ENCODE assay signal across 13 mouse cellular contexts in the genomic region with DNA sequence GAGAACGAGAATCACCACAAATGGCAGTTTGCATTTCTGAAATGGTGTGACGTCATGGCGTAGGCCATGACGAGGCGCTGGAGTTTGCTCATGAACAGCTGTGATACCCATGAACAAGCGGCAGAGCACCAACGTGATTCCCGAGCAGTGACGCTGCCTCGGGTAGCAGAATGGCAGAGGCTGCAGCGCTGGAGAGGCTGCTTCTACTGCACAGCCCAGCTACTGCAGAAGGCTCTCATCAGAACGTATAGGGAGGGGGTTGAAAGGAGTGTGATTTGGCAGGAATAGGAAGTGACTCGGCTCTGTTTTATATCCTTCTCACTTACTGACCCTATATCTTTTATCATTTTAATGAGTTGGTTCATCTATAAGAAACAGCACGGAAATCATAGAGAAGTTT. TPM values are rescaled to one million over a fixed set of nuclear protein-coding genes. Genes with fewer than 3 reads are reported as not detected.
DNase-seq lines count a peak whose midpoint lies in the region; ATAC-seq lines count a peak whose summit lies in the region.
"Had no signal": no experiment of that assay in that cellular context is flagged by ENCODE, and none has a peak within 500 bp of the region (broad histone marks: within the 10 kb centered on the region; RNA-seq: fewer than 3 reads in every experiment).

No protein-coding gene starts in this region.

- peak; percentile 59; the same call in 1 of the 2 replicates for ATAC-seq in heart, embryonic 12.5 days (ENCODE audit: insufficient number of reproducible peaks, low FRiP score)
- peak; percentile 17; the same call in 1 of the 2 replicates for ATAC-seq in lung, embryonic 16.5 days (ENCODE audit: low read depth)
- ATAC-seq in hematopoietic stem cell, adult 5-6 weeks (replicated peaks in 1 of 2; ENCODE audit: insufficient read depth in 1 of 2, low FRiP score in 2 of 2, low TSS enrichment in 1 of 2, low read depth in 1 of 2, poor library complexity in 2 of 2, severe bottlenecking in 2 of 2) = peak; percentile 39 to 66; a peak in 3 of 4 replicates

- DNase-seq in heart, adult 8-10 months (ENCODE audit: low spot score) = no peak
- no peak for DNase-seq in lung, postnatal 4 days
- no peak for DNase-seq in ovary, postnatal 36 days (ENCODE audit: low spot score)
- DNase-seq in adrenal gland, postnatal 10 days = no peak
- DNase-seq: adrenal gland, adult 8-10 months; cerebellum, adult 11 months; liver, embryonic 13.5 days; thymus, postnatal 25 days had no signal

- WGBS in heart, embryonic 12.5 days = 51% methylated on average over 14 of the region's 14 CpGs
- 55% methylated on average over 14 of the region's 14 CpGs for WGBS in lung, embryonic 16.5 days

- peak overlapping the region; percentile 29; the same call in 1 of the 2 replicates for H3K4me2 ChIP-seq in heart, embryonic 12.5 days
- H3K4me2 ChIP-seq in lung, embryonic 16.5 days (ENCODE audit: low read depth, low read length) = no peak overlapping the region
- H3K4me2 ChIP-seq: hindbrain, embryonic 14.5 days; liver, embryonic 13.5 days had no signal

- peaks cover 25% of the 10 kb centered on the region for H3K4me1 ChIP-seq in heart, embryonic 12.5 days (replicated peaks)
- no peaks in the 10 kb centered on the region for H3K4me1 ChIP-seq in lung, embryonic 16.5 days (replicated peaks; ENCODE audit: control insufficient read depth, insufficient read depth, low read length)
- H3K4me1 ChIP-seq: liver, embryonic 13.5 days had no signal

- H3K27ac ChIP-seq in heart, embryonic 12.5 days (ENCODE audit: poor library complexity, severe bottlenecking) = peak overlapping the region; percentile 42
- no peak overlapping the region for H3K27ac ChIP-seq in lung, embryonic 16.5 days (ENCODE audit: low read length)
- H3K27ac ChIP-seq: hindbrain, embryonic 14.5 days; liver, embryonic 13.5 days had no signal

- no peak overlapping the region for H3K9ac ChIP-seq in heart, embryonic 12.5 days
- no peak overlapping the region for H3K9ac ChIP-seq in lung, embryonic 16.5 days (ENCODE audit: low read length)
- H3K9ac ChIP-seq: hindbrain, embryonic 14.5 days; liver, embryonic 13.5 days had no signal

- no peaks in the 10 kb centered on the region for H3K27me3 ChIP-seq in heart, embryonic 12.5 days (replicated peaks)
- no peaks in the 10 kb centered on the region for H3K27me3 ChIP-seq in lung, embryonic 16.5 days (ENCODE audit: control insufficient read depth, insufficient read depth, low read depth, low read length)
- H3K27me3 ChIP-seq: liver, embryonic 13.5 days had no signal

- no peaks in the 10 kb centered on the region for H3K9me3 ChIP-seq in heart, embryonic 12.5 days (replicated peaks)
- no peaks in the 10 kb centered on the region for H3K9me3 ChIP-seq in lung, embryonic 16.5 days (ENCODE audit: control insufficient read depth, low read length)
- H3K9me3 ChIP-seq: liver, embryonic 13.5 days had no signal

- no peaks in the 10 kb centered on the region for H3K36me3 ChIP-seq in heart, embryonic 12.5 days
- H3K36me3 ChIP-seq in lung, embryonic 16.5 days (ENCODE audit: control insufficient read depth, insufficient read depth, low read length) = no peaks in the 10 kb centered on the region

- H3K4me3 ChIP-seq in heart, embryonic 12.5 days = no peak overlapping the region
- no peak overlapping the region for H3K4me3 ChIP-seq in lung, embryonic 16.5 days (ENCODE audit: low read length)
- H3K4me3 ChIP-seq: liver, embryonic 13.5 days had no signal

RNA-seq across cellular contexts. Expression of gene Trmt10a, which starts 24.4 kb away (rescaled TPM):
- polyA plus RNA-seq in heart, embryonic 12.5 days (2016; fragmentation: Nextera tagmentation; extraction: Ambion mirVana) = 12.8 and 14.5 TPM in 2 replicates
- total RNA-seq in heart, adult 8-10 months (2022) = 1 to 10 TPM; 1.1 to 1.9 (median 1.6) TPM
- polyA plus RNA-seq in lung, embryonic 16.5 days (2015; fragmentation: Nextera tagmentation; extraction: Ambion mirVana) = 9.9 and 11.4 TPM in 2 replicates
- total RNA-seq in hematopoietic stem cell, adult 5-6 weeks (2017) = 19.1 and 27.1 TPM in 2 replicates
- 10 to 100 TPM in 1 of 2 experiments, 1 to 10 TPM in 1; 8.2 to 10.9 TPM for total RNA-seq in adrenal gland, postnatal 10 days (2021)

RNA-seq across cellular contexts. Expression of gene Mttp, which starts 25.9 kb away (rescaled TPM):
- polyA plus RNA-seq in heart, embryonic 12.5 days (2016; fragmentation: Nextera tagmentation; extraction: Ambion mirVana) = 8.4 and 9.0 TPM in 2 replicates
- 1 to 10 TPM; 6.6 to 8.4 (median 7.4) TPM for total RNA-seq in heart, adult 8-10 months (2022)
- 8.6 and 9.1 TPM in 2 replicates for polyA plus RNA-seq in lung, embryonic 16.5 days (2015; fragmentation: Nextera tagmentation; extraction: Ambion mirVana)
- total RNA-seq in hematopoietic stem cell, adult 5-6 weeks (2017) = 3.9 and 4.3 TPM in 2 replicates
- 10 to 100 TPM; 16.3 to 30.1 TPM for total RNA-seq in adrenal gland, postnatal 10 days (2021)

RNA-seq across cellular contexts. Expression of gene Gm5105, which starts 51.6 kb away (rescaled TPM):
- 0.27 and 0.73 TPM in 2 replicates for polyA plus RNA-seq in heart, embryonic 12.5 days (2016; fragmentation: Nextera tagmentation; extraction: Ambion mirVana)
- 1 to 10 TPM in 2 of 4 experiments, under 1 TPM in 2; 0.76 to 1.6 (median 1.1) TPM for total RNA-seq in heart, adult 8-10 months (2022)
- polyA plus RNA-seq in lung, embryonic 16.5 days (2015; fragmentation: Nextera tagmentation; extraction: Ambion mirVana) = 0.11 TPM in 1 of 2 replicates, not detected in the other
- not detected in 2 replicates for total RNA-seq in hematopoietic stem cell, adult 5-6 weeks (2017)
- under 1 TPM in 1 of 2 experiments, not detected in 1; 0.33 TPM for total RNA-seq in adrenal gland, postnatal 10 days (2021)
- total RNA-seq: left cerebral cortex, postnatal 14 days had no signal
- polyA plus RNA-seq: liver, embryonic 13.5 days had no signal

RNA-seq across cellular contexts. Expression of gene 1110002E22Rik, which starts 54.0 kb away (rescaled TPM):
- polyA plus RNA-seq in heart, embryonic 12.5 days (2016; fragmentation: Nextera tagmentation; extraction: Ambion mirVana) = 12.1 and 12.4 TPM in 2 replicates
- 10 to 100 TPM; 40.6 to 58.5 (median 50.8) TPM for total RNA-seq in heart, adult 8-10 months (2022)
- 0.65 and 0.88 TPM in 2 replicates for polyA plus RNA-seq in lung, embryonic 16.5 days (2015; fragmentation: Nextera tagmentation; extraction: Ambion mirVana)
- 0.05 TPM in 1 of 2 replicates, not detected in the other for total RNA-seq in hematopoietic stem cell, adult 5-6 weeks (2017)
- 10 to 100 TPM in 1 of 2 experiments, 1 to 10 TPM in 1; 2.5 to 11.6 TPM for total RNA-seq in adrenal gland, postnatal 10 days (2021)
